8 mouse cellular contexts compared by ENCODE assay signal in genomic region chr6:39376775-39377174, GRCm38 (mm10). TPM values are rescaled to one million over a fixed set of nuclear protein-coding genes. Genes with fewer than 3 reads are reported as not detected.
DNase-seq lines count a peak whose midpoint lies in the region; ATAC-seq and TF ChIP-seq lines count a peak whose summit lies in the region.

No protein-coding gene starts in this region.

- H3K4me1 ChIP-seq in erythroblast, embryonic 14.5 days (ENCODE audit: control insufficient read depth), result peaks cover 18% of the 10 kb centered on the region
- H3K4me1 ChIP-seq in thymus, adult 2 months (replicated peaks; ENCODE audit: control insufficient read depth, insufficient read depth, low read length), result peaks cover 41% of the 10 kb centered on the region
- peaks cover 41% of the 10 kb centered on the region for H3K4me1 ChIP-seq in liver, embryonic 12.5 days

- H3K27me3 ChIP-seq in erythroblast, embryonic 14.5 days (ENCODE audit: control insufficient read depth), result peaks cover 60% of the 10 kb centered on the region
- H3K27me3 ChIP-seq in thymus, adult 2 months (ENCODE audit: control insufficient read depth, insufficient read depth, low read length), result no peaks in the 10 kb centered on the region
- H3K27me3 ChIP-seq in liver, embryonic 12.5 days (replicated peaks), result peaks cover 65% of the 10 kb centered on the region

- TF ChIP-seq CTCF in thymus, adult 2 months (IDR thresholded peaks at IDR 0.05; ENCODE audit: borderline replicate concordance, control insufficient read depth, extremely low read depth, insufficient read depth, low read length, poor library complexity), result no peak

- peak overlapping the region; percentile 91 for H3K9ac ChIP-seq in liver, embryonic 12.5 days

- no peak for TF ChIP-seq POLR2A in thymus, adult 2 months (IDR thresholded peaks at IDR 0.05; ENCODE audit: control insufficient read depth, extremely low read depth, insufficient read depth, low read length, poor library complexity)

- peak overlapping the region; percentile 82 for H3K4me3 ChIP-seq in erythroblast, embryonic 14.5 days (replicated peaks)
- H3K4me3 ChIP-seq in thymus, adult 2 months (ENCODE audit: control insufficient read depth, insufficient read depth, low read length), result peak overlapping the region; percentile 94
- H3K4me3 ChIP-seq in liver, embryonic 12.5 days, result peak overlapping the region; percentile 88

- WGBS in thymus, adult 2 months, result 27% methylated on average over 9 of the region's 9 CpGs
- 26% methylated on average over 9 of the region's 9 CpGs for WGBS in liver, embryonic 12.5 days (ENCODE audit: insufficient replicate concordance)

- no peak for ATAC-seq in erythroblast, adult 5-6 weeks (replicated peaks; ENCODE audit: low FRiP score, poor library complexity, severe bottlenecking)
- ATAC-seq in liver, embryonic 12.5 days, result no peak

- no peak for DNase-seq in thymus, adult 2 months
- no peak for DNase-seq in thymus, postnatal 25 days
- no peak for DNase-seq in right cerebral cortex, adult 18-20 months
- no peak for DNase-seq in layer of hippocampus, postnatal 10 days (ENCODE audit: low spot score in 2 of 2)
- DNase-seq in left cerebral cortex, postnatal 36 days (ENCODE audit: low spot score in 2 of 2), result no peak

- H3K4me2 ChIP-seq in liver, embryonic 12.5 days, result peak overlapping the region; percentile 99

- intact Hi-C loops in left cerebral cortex, postnatal 36 days (cut with DNase I), result no loop called here

- H3K9me3 ChIP-seq in erythroblast, embryonic 14.5 days (ENCODE audit: control insufficient read depth, low read length), result no peaks in the 10 kb centered on the region
- no peaks in the 10 kb centered on the region for H3K9me3 ChIP-seq in liver, embryonic 12.5 days (replicated peaks)

- H3K36me3 ChIP-seq in erythroblast, embryonic 14.5 days (ENCODE audit: control insufficient read depth), result peaks cover 6% of the 10 kb centered on the region; the same call in 1 of the 2 replicates
- peaks cover 3% of the 10 kb centered on the region; the same call in 1 of the 2 replicates for H3K36me3 ChIP-seq in thymus, adult 2 months (ENCODE audit: control insufficient read depth, insufficient read depth, low read length)
- H3K36me3 ChIP-seq in liver, embryonic 12.5 days, result no peaks in the 10 kb centered on the region

- H3K27ac ChIP-seq in thymus, adult 2 months (ENCODE audit: control insufficient read depth, insufficient read depth, low read length), result no peak overlapping the region
- H3K27ac ChIP-seq in liver, embryonic 12.5 days, result 0 out of 2 replicates have a peak overlapping the region, but pooled peaks have one; percentile 37

RNA-seq across cellular contexts. Expression of gene Slc37a3, which starts 0.7 kb away (rescaled TPM):
- polyA plus RNA-seq in erythroblast, embryonic 14.5 days (2012), result 0.05 TPM in 1 of 2 replicates, not detected in the other
- 0.42 and 3.1 TPM in 2 replicates for total RNA-seq in erythroblast, adult 5-6 weeks (2015; ENCODE audit: low replicate concordance)
- total RNA-seq in erythroblast, adult 5-6 weeks (2017; ENCODE audit: low replicate concordance), result 1.7 and 9.2 TPM in 2 replicates
- 28.6 and 30.8 TPM in 2 replicates for polyA plus RNA-seq in thymus, adult 2 months (2012; rRNA removed)
- 8.0 and 10.3 TPM in 2 replicates for polyA plus RNA-seq in liver, embryonic 12.5 days (2016; fragmentation: Nextera tagmentation; extraction: Ambion mirVana)
- total RNA-seq in layer of hippocampus, postnatal 10 days (2021), result 10 to 100 TPM; 74.6 to 85.4 TPM
- 10 to 100 TPM; 70.8 to 79.2 TPM for total RNA-seq in left cerebral cortex, postnatal 36 days (2021)

RNA-seq across cellular contexts. Expression of gene Rab19, which starts 4.2 kb away (rescaled TPM):
- polyA plus RNA-seq in erythroblast, embryonic 14.5 days (2012), result not detected in 2 replicates
- 0.84 TPM in 1 of 2 replicates, not detected in the other for total RNA-seq in erythroblast, adult 5-6 weeks (2015; ENCODE audit: low replicate concordance)
- 0.26 and 2.9 TPM in 2 replicates for total RNA-seq in erythroblast, adult 5-6 weeks (2017; ENCODE audit: low replicate concordance)
- 9.8 and 13.2 TPM in 2 replicates for polyA plus RNA-seq in thymus, adult 2 months (2012; rRNA removed)
- 0.11 and 0.27 TPM in 2 replicates for polyA plus RNA-seq in liver, embryonic 12.5 days (2016; fragmentation: Nextera tagmentation; extraction: Ambion mirVana)
- total RNA-seq in layer of hippocampus, postnatal 10 days (2021), result not detected
- not detected for total RNA-seq in left cerebral cortex, postnatal 36 days (2021)

RNA-seq across cellular contexts. Expression of gene Mkrn1, which starts 43.5 kb away (rescaled TPM):
- 86.9 and 108 TPM in 2 replicates for polyA plus RNA-seq in erythroblast, embryonic 14.5 days (2012)
- total RNA-seq in erythroblast, adult 5-6 weeks (2015; ENCODE audit: low replicate concordance), result 1,353 and 1,373 TPM in 2 replicates
- total RNA-seq in erythroblast, adult 5-6 weeks (2017; ENCODE audit: low replicate concordance), result 1,538 and 2,743 TPM in 2 replicates
- polyA plus RNA-seq in thymus, adult 2 months (2012; rRNA removed), result 44.3 and 45.8 TPM in 2 replicates
- 160 and 163 TPM in 2 replicates for polyA plus RNA-seq in liver, embryonic 12.5 days (2016; fragmentation: Nextera tagmentation; extraction: Ambion mirVana)
- 100 to 1,000 TPM; 163 to 165 TPM for total RNA-seq in layer of hippocampus, postnatal 10 days (2021)
- 100 to 1,000 TPM; 131 to 151 TPM for total RNA-seq in left cerebral cortex, postnatal 36 days (2021)

Comparison
In these comparisons a context has a peak if more than half of its experiments do, and no peak if none do; other contexts are left out.
1. RNA of gene Slc37a3, which starts 0.7 kb away (total RNA-seq): 74.6 to 85.4 TPM in layer of hippocampus, postnatal 10 days and 70.8 to 79.2 TPM in left cerebral cortex, postnatal 36 days; 0.42 to 9.2 TPM in erythroblast, adult 5-6 weeks; every median in the first group is over 4 times any median in the second.
2. RNA of gene Mkrn1, which starts 43.5 kb away (total RNA-seq): 1,353 to 2,743 TPM in erythroblast, adult 5-6 weeks; 163 to 165 TPM in layer of hippocampus, postnatal 10 days and 131 to 151 TPM in left cerebral cortex, postnatal 36 days; every median in the first group is over 4 times any median in the second.
3. Peak in every context shown above with its lines, with median percentiles within 50 percentile points of each other: H3K4me3 ChIP-seq.